Mouse (Mus musculus): ENCODE results near the gene Tspan13. TPM values are rescaled to one million over a fixed set of nuclear protein-coding genes. Genes with fewer than 3 reads are reported as not detected.

The Tspan13 gene
- polyA plus RNA-seq, 1 experiment from 2014 or later = 26.2 TPM

GRCm38 (mm10) chr12:36047593-36047992, 5.3 kb upstream of the Tspan13 start:
- Histone ChIP-seq H3K4me3 (no peak overlapping the region), H3K9me3 (replicated peaks) (no peaks in the 10 kb centered on the region), H3K9ac (no peak overlapping the region), H3K4me1 (peaks cover 8% of the 10 kb centered on the region; the same call in 1 of the 2 replicates), H3K36me3 (no peaks in the 10 kb centered on the region), H3K27ac (no peak overlapping the region), H3K27me3 (replicated peaks) (no peaks in the 10 kb centered on the region; the same call in 1 of the 2 replicates), H3K4me2 (no peak overlapping the region)
- WGBS (ENCODE audit: insufficient replicate concordance) = 70% methylated on average over 2 of the region's 2 CpGs
- ATAC-seq = no peak

GRCm38 (mm10) chr12:36046196-36046595, 3.9 kb upstream of the Tspan13 start:
- Histone ChIP-seq H3K27me3 (replicated peaks) (peaks cover 4% of the 10 kb centered on the region; the same call in 1 of the 2 replicates), H3K4me1 (peaks cover 17% of the 10 kb centered on the region), H3K9ac (no peak overlapping the region), H3K4me2 (no peak overlapping the region), H3K36me3 (no peaks in the 10 kb centered on the region), H3K4me3 (no peak overlapping the region), H3K27ac (no peak overlapping the region), H3K9me3 (replicated peaks) (no peaks in the 10 kb centered on the region)
- 9% methylated on average over 5 of the region's 5 CpGs for WGBS (ENCODE audit: insufficient replicate concordance)
- ATAC-seq = no peak

GRCm38 (mm10) chr12:36044691-36045090, 2.4 kb upstream of the Tspan13 start:
- Histone ChIP-seq H3K9me3 (replicated peaks) (no peaks in the 10 kb centered on the region), H3K9ac (no peak overlapping the region), H3K36me3 (no peaks in the 10 kb centered on the region), H3K4me3 (no peak overlapping the region), H3K27ac (no peak overlapping the region), H3K4me1 (peaks cover 29% of the 10 kb centered on the region), H3K27me3 (replicated peaks) (peaks cover 4% of the 10 kb centered on the region; the same call in 1 of the 2 replicates), H3K4me2 (no peak overlapping the region)
- 66% methylated on average over 2 of the region's 2 CpGs for WGBS (ENCODE audit: insufficient replicate concordance)
- no peak for ATAC-seq

GRCm38 (mm10) chr12:36041703-36042347, 475 bp downstream of the Tspan13 start:
- Histone ChIP-seq H3K4me1 (peaks cover 34% of the 10 kb centered on the region), H3K9ac (peak overlapping the region; percentile 79), H3K4me3 (peak overlapping the region; percentile 75), H3K27ac (no peak overlapping the region), H3K9me3 (replicated peaks) (no peaks in the 10 kb centered on the region), H3K4me2 (peak overlapping the region; percentile 99), H3K27me3 (replicated peaks) (peaks cover 4% of the 10 kb centered on the region; the same call in 1 of the 2 replicates), H3K36me3 (no peaks in the 10 kb centered on the region)
- peak; percentile 70 for ATAC-seq
- WGBS (ENCODE audit: insufficient replicate concordance) = under 1% methylated on average over 47 of the region's 50 CpGs

- WGBS (ENCODE audit: insufficient replicate concordance) = 33% methylated on average over 4 of the region's 4 CpGs
- peaks cover 4% of the 10 kb centered on the region; the same call in 1 of the 2 replicates for H3K27me3 ChIP-seq (replicated peaks)
- ATAC-seq = no peak
- H3K9ac ChIP-seq = no peak overlapping the region
- H3K27ac ChIP-seq = no peak overlapping the region
- H3K9me3 ChIP-seq (replicated peaks) = no peaks in the 10 kb centered on the region
- H3K36me3 ChIP-seq = no peaks in the 10 kb centered on the region
- peaks cover 30% of the 10 kb centered on the region for H3K4me1 ChIP-seq
- H3K4me2 ChIP-seq = peak overlapping the region; percentile 99
- H3K4me3 ChIP-seq = peak overlapping the region; percentile 75
Observed at GRCm38 (mm10) chr12:36041281-36041589, 1.1 kb downstream of the Tspan13 start.

- Histone ChIP-seq H3K4me1 (peaks cover 25% of the 10 kb centered on the region), H3K4me2 (peak overlapping the region; percentile 99), H3K9ac (no peak overlapping the region), H3K9me3 (replicated peaks) (no peaks in the 10 kb centered on the region), H3K36me3 (no peaks in the 10 kb centered on the region), H3K4me3 (no peak overlapping the region), H3K27ac (no peak overlapping the region), H3K27me3 (replicated peaks) (peaks cover 4% of the 10 kb centered on the region; the same call in 1 of the 2 replicates)
- 68% methylated on average over 10 of the region's 10 CpGs for WGBS (ENCODE audit: insufficient replicate concordance)
- no peak for ATAC-seq
Observed at GRCm38 (mm10) chr12:36040571-36041280, 1.6 kb downstream of the Tspan13 start.

- Histone ChIP-seq H3K27me3 (replicated peaks) (peaks cover 4% of the 10 kb centered on the region; the same call in 1 of the 2 replicates), H3K27ac (no peak overlapping the region), H3K4me1 (peaks cover 25% of the 10 kb centered on the region), H3K4me3 (no peak overlapping the region), H3K9me3 (replicated peaks) (no peaks in the 10 kb centered on the region), H3K4me2 (0 out of 2 replicates have a peak overlapping the region, but pooled peaks have one; percentile 16), H3K36me3 (no peaks in the 10 kb centered on the region), H3K9ac (no peak overlapping the region)
- WGBS (ENCODE audit: insufficient replicate concordance) = 40% methylated on average over 9 of the region's 9 CpGs
- ATAC-seq = no peak
Observed at GRCm38 (mm10) chr12:36039541-36040084, 2.7 kb downstream of the Tspan13 start.

GRCm38 (mm10) chr12:36036776-36037175, 5.5 kb downstream of the Tspan13 start:
- Histone ChIP-seq H3K36me3 (no peaks in the 10 kb centered on the region), H3K27me3 (replicated peaks) (no peaks in the 10 kb centered on the region), H3K27ac (no peak overlapping the region), H3K4me3 (no peak overlapping the region), H3K4me1 (peaks cover 22% of the 10 kb centered on the region), H3K4me2 (no peak overlapping the region), H3K9ac (no peak overlapping the region), H3K9me3 (replicated peaks) (no peaks in the 10 kb centered on the region)
- no peak for ATAC-seq
- WGBS (ENCODE audit: insufficient replicate concordance) = 73% methylated on average over 10 of the region's 10 CpGs

- H3K4me2 ChIP-seq = no peak overlapping the region
- H3K4me1 ChIP-seq = peaks cover 20% of the 10 kb centered on the region
- H3K36me3 ChIP-seq = no peaks in the 10 kb centered on the region
- no peak for ATAC-seq
- no peaks in the 10 kb centered on the region for H3K9me3 ChIP-seq (replicated peaks)
- no peaks in the 10 kb centered on the region for H3K27me3 ChIP-seq (replicated peaks)
- H3K27ac ChIP-seq = no peak overlapping the region
- H3K4me3 ChIP-seq = no peak overlapping the region
- H3K9ac ChIP-seq = no peak overlapping the region
- WGBS (ENCODE audit: insufficient replicate concordance) = 87% methylated on average over 7 of the region's 7 CpGs
Observed at GRCm38 (mm10) chr12:36036121-36036520, 6.2 kb downstream of the Tspan13 start.

GRCm38 (mm10) chr12:36035501-36035900, 6.8 kb downstream of the Tspan13 start:
- Histone ChIP-seq H3K27me3 (replicated peaks) (no peaks in the 10 kb centered on the region), H3K27ac (no peak overlapping the region), H3K9ac (no peak overlapping the region), H3K4me2 (no peak overlapping the region), H3K36me3 (no peaks in the 10 kb centered on the region), H3K4me3 (no peak overlapping the region), H3K9me3 (replicated peaks) (no peaks in the 10 kb centered on the region), H3K4me1 (peaks cover 20% of the 10 kb centered on the region)
- 74% methylated on average over 6 of the region's 6 CpGs for WGBS (ENCODE audit: insufficient replicate concordance)
- no peak for ATAC-seq

GRCm38 (mm10) chr12:36032419-36032818, 9.9 kb downstream of the Tspan13 start:
- no peak for ATAC-seq
- H3K9me3 ChIP-seq (replicated peaks) = no peaks in the 10 kb centered on the region
- H3K27ac ChIP-seq = no peak overlapping the region
- no peak overlapping the region for H3K4me2 ChIP-seq
- H3K4me1 ChIP-seq = peaks cover 21% of the 10 kb centered on the region
- no peaks in the 10 kb centered on the region for H3K36me3 ChIP-seq
- no peak overlapping the region for H3K4me3 ChIP-seq
- H3K27me3 ChIP-seq (replicated peaks) = no peaks in the 10 kb centered on the region
- H3K9ac ChIP-seq = no peak overlapping the region
- WGBS (ENCODE audit: insufficient replicate concordance) = 77% methylated on average over 4 of the region's 4 CpGs

- Histone ChIP-seq H3K27me3 (replicated peaks) (no peaks in the 10 kb centered on the region), H3K9me3 (replicated peaks) (no peaks in the 10 kb centered on the region), H3K9ac (no peak overlapping the region), H3K36me3 (no peaks in the 10 kb centered on the region), H3K4me1 (peaks cover 21% of the 10 kb centered on the region), H3K4me2 (no peak overlapping the region), H3K27ac (no peak overlapping the region), H3K4me3 (no peak overlapping the region)
- 76% methylated on average over 12 of the region's 12 CpGs for whole genome bisulfite sequencing (ENCODE audit: insufficient replicate concordance)
- ATAC-seq = peak; percentile 51
Observed at GRCm38 (mm10) chr12:36030660-36031363, 11.5 kb downstream of the Tspan13 start.
